Mouse (Mus musculus): ENCODE data around the gene Mcrs1. TPM values are rescaled to one million over a fixed set of nuclear protein-coding genes. Genes with fewer than 3 reads are reported as not detected.

Mcrs1 gene
- total and polyA plus RNA-seq, 3 experiments = 124 to 131 TPM; not detected in 1

DNA sequence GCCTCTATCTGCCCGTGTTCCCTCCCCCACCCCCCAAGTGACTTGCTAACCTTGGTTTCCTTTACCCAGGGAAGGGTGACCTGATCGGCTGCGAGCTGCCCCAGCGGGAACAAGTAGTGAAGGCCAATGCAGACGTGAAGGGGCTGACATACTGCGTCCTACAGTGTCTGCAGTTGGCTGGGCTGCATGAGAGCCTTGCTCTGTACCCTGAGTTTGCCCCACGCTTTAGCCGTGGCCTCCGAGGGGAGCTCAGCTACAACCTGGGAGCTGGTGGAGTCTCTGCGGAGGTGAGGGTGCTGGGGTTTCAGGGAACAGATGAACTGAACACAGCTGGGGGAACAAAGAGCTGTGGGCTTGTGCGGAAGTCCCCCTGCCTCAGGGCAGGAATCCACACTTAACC, 13.8 kb downstream of the Mcrs1 start:
- TF ChIP-seq ETS1 (IDR thresholded peaks at IDR 0.05; ENCODE audit: low read depth, low read length) (no peak), HCFC1 (IDR thresholded peaks at IDR 0.05; ENCODE audit: low read depth, low read length) (no peak), TBP (IDR thresholded peaks at IDR 0.05; ENCODE audit: low read depth, low read length) (no peak)
- H3K79me2 ChIP-seq (ENCODE audit: control insufficient read depth, insufficient read depth, low read length, poor library complexity) = no peaks in the 10 kb centered on the region
- H3K27ac ChIP-seq (ENCODE audit: control insufficient read depth, low read depth, low read length) = no peak overlapping the region
- no peaks in the 10 kb centered on the region; a peak in 1 of 4 replicates for H3K27me3 ChIP-seq (ENCODE audit: control insufficient read depth in 1 of 2, insufficient read depth in 2 of 2, low read length in 2 of 2)
- H3K4me3 ChIP-seq (ENCODE audit: control insufficient read depth in 1 of 2, insufficient read depth in 1 of 2, low read depth in 2 of 2, low read length in 2 of 2) = no peak overlapping the region
- no peaks in the 10 kb centered on the region for H3K9me3 ChIP-seq (replicated peaks; ENCODE audit: insufficient read depth, low read length)
- no peak for DNase-seq (ENCODE audit: low read depth, low spot score)
- H3K9ac ChIP-seq (ENCODE audit: control insufficient read depth, low read depth, low read length, poor library complexity, severe bottlenecking) = no peak overlapping the region
- H3K4me1 ChIP-seq (ENCODE audit: control insufficient read depth in 1 of 2, insufficient read depth in 2 of 2, low read length in 2 of 2) = no peaks in the 10 kb centered on the region
- no peaks in the 10 kb centered on the region for H3K36me3 ChIP-seq (ENCODE audit: control insufficient read depth in 1 of 2, insufficient read depth in 2 of 2, low read length in 2 of 2)

GRCm38 (mm10) chr15:99234326-99235010, 17.3 kb downstream of the Mcrs1 start:
- Histone ChIP-seq H3K36me3 (ENCODE audit: control insufficient read depth in 1 of 2, insufficient read depth in 2 of 2, low read length in 2 of 2) (no peaks in the 10 kb centered on the region), H3K4me3 (ENCODE audit: control insufficient read depth in 1 of 2, insufficient read depth in 1 of 2, low read depth in 2 of 2, low read length in 2 of 2) (no peak overlapping the region), H3K27me3 (ENCODE audit: control insufficient read depth in 1 of 2, insufficient read depth in 2 of 2, low read length in 2 of 2) (no peaks in the 10 kb centered on the region; a peak in 2 of 4 replicates), H3K4me1 (ENCODE audit: control insufficient read depth in 1 of 2, insufficient read depth in 2 of 2, low read length in 2 of 2) (no peaks in the 10 kb centered on the region), H3K79me2 (ENCODE audit: control insufficient read depth, insufficient read depth, low read length, poor library complexity) (no peaks in the 10 kb centered on the region), H3K27ac (ENCODE audit: control insufficient read depth, low read depth, low read length) (no peak overlapping the region), H3K9me3 (replicated peaks; ENCODE audit: insufficient read depth, low read length) (no peaks in the 10 kb centered on the region), H3K9ac (ENCODE audit: control insufficient read depth, low read depth, low read length, poor library complexity, severe bottlenecking) (no peak overlapping the region)
- DNase-seq (ENCODE audit: low read depth, low spot score) = no peak
- TF ChIP-seq CHD2 (IDR thresholded peaks at IDR 0.05; ENCODE audit: low read length) = no peak
- no peak for TF ChIP-seq MAFK (IDR thresholded peaks at IDR 0.05; ENCODE audit: borderline replicate concordance, low read depth, low read length)
- TF ChIP-seq CHD1 (IDR thresholded peaks at IDR 0.05; ENCODE audit: low read depth, low read length) = no peak
- no peak for TF ChIP-seq MYB (IDR thresholded peaks at IDR 0.05; ENCODE audit: low read depth, low read length)
- no peak for TF ChIP-seq ZNF384 (IDR thresholded peaks at IDR 0.05; ENCODE audit: low read depth, low read length)
- no peak for TF ChIP-seq MAX (IDR thresholded peaks at IDR 0.05; ENCODE audit: low read length)
- no peak for TF ChIP-seq SMC3 (IDR thresholded peaks at IDR 0.05; ENCODE audit: low read depth, low read length)
- TF ChIP-seq MAZ (IDR thresholded peaks at IDR 0.05; ENCODE audit: low read depth, low read length) = no peak
- no peak for TF ChIP-seq GATA1 (IDR thresholded peaks at IDR 0.05; ENCODE audit: low read depth, low read length)
- no peak for TF ChIP-seq TAL1 (IDR thresholded peaks at IDR 0.05; ENCODE audit: low read length)
- TF ChIP-seq UBTF (IDR thresholded peaks at IDR 0.05; ENCODE audit: borderline replicate concordance, insufficient read depth, low read depth, low read length) = no peak
- no peak for TF ChIP-seq GABPA (IDR thresholded peaks at IDR 0.05; ENCODE audit: low read depth, low read length)
- TF ChIP-seq USF2 (IDR thresholded peaks at IDR 0.05; ENCODE audit: borderline replicate concordance in 1 of 2, insufficient read depth in 1 of 2, low read depth in 1 of 2, low read length in 2 of 2) = no peak
- no peak for TF ChIP-seq TBP (IDR thresholded peaks at IDR 0.05; ENCODE audit: low read depth, low read length)
- TF ChIP-seq BHLHE40 (IDR thresholded peaks at IDR 0.05; ENCODE audit: borderline replicate concordance, low read depth, low read length) = no peak
- TF ChIP-seq ELF1 (IDR thresholded peaks at IDR 0.05; ENCODE audit: low read depth, low read length) = no peak
- TF ChIP-seq JUND (IDR thresholded peaks at IDR 0.05; ENCODE audit: low read depth, low read length) = no peak
- no peak for TF ChIP-seq ZKSCAN1 (IDR thresholded peaks at IDR 0.05; ENCODE audit: low read depth, low read length)
- no peak for TF ChIP-seq ZMIZ1 (IDR thresholded peaks at IDR 0.05; ENCODE audit: low read depth, low read length)

All from MEL (cell line).